Mouse (Mus musculus): Measurements from ENCODE around the gene Cmip. TPM values are rescaled to one million over a fixed set of nuclear protein-coding genes. Genes with fewer than 3 reads are reported as not detected.

Cmip gene
- polyA plus RNA-seq, 1 experiment from 2014 or later, result 39.0 TPM

DNA sequence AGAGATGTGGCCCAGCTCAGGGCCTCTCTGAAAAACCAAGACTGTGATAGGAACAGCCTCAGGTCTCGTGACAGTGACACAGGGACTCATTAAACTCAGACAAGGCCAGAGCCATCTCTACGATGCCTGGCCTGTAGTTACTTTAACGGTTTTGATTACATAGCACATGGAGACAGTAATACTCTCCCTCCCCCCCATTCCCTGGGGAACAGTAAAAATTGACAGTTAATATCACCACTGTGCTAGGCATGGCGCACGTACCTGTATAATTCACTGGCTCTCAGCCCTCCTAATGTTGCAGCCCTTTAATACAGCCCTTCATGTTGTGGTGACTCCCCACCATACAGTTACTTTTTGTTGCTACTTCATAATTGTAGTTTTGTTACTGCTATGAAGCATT is 188.6 kb downstream of the Cmip start:
- Histone ChIP-seq H3K27ac (peak overlapping the region; percentile 84), H3K4me3 (no peak overlapping the region), H3K36me3 (ENCODE audit: poor library complexity, severe bottlenecking) (peaks cover 59% of the 10 kb centered on the region), H3K4me2 (no peak overlapping the region), H3K27me3 (no peaks in the 10 kb centered on the region), H3K9ac (no peak overlapping the region), H3K9me3 (replicated peaks) (no peaks in the 10 kb centered on the region), H3K4me1 (peaks cover 22% of the 10 kb centered on the region)
- WGBS, result 83% methylated on average over 5 of the region's 5 CpGs
- no peak for ATAC-seq

DNA sequence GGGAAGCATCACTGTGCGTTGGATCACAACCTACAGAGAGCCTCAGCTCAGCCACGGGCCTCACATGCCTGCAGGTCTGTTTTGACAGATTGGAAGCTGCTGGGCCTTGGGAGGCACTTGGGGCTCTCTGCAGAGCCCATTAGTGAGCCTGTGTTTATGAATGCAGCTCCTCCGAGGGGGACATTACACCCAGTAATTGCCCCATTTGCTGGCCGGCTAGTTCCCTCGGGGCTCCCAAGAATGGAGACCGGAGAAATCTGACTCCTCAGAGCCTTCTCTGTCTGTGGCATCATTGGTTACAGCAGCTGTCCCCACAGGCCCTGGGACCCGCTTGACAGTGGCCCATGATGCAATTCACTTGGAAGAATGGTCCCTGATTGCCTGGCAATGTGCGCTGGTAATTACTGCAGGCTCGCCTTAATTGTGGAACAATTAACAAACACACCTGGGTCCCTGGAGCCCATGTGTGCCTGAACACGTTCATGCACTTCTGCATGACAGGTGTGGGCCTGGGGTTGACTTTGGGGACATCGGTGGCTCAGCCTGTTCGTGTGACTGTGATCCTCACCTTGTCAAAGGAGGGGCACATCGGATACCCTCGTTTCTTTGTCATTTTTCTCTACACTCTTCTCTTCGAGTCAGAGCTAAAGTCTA is 189.6 kb downstream of the Cmip start:
- Histone ChIP-seq H3K9me3 (replicated peaks) (no peaks in the 10 kb centered on the region), H3K9ac (peak overlapping the region; percentile 21; the same call in 1 of the 2 replicates), H3K4me1 (peaks cover 27% of the 10 kb centered on the region), H3K4me3 (no peak overlapping the region), H3K4me2 (no peak overlapping the region), H3K27ac (peak overlapping the region; percentile 84), H3K36me3 (ENCODE audit: poor library complexity, severe bottlenecking) (peaks cover 59% of the 10 kb centered on the region), H3K27me3 (no peaks in the 10 kb centered on the region)
- ATAC-seq, result peak; percentile 73
- WGBS, result 39% methylated on average over 15 of the region's 15 CpGs

DNA sequence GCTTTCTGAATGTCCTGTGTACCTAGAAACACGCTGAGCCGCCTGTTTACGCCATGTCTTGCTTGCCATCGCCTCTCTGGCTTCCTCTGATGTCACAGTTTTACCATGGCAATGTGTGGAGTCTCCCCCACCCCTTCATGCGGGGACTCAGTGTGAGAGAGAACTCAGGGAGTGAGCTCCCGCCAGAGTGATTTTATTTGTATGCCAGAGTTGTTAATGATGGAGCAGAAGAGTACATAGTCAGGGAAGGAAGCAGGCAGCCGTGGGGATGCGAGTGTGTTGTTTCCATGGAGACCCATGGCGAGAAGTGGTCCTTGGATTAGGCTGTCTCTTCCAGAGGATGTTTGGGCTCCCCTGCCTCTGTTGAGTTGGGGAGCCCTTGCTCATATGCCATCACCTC is 194.2 kb downstream of the Cmip start:
- no peak for ATAC-seq
- Histone ChIP-seq H3K4me1 (peaks cover 25% of the 10 kb centered on the region), H3K27ac (peak overlapping the region; percentile 58), H3K36me3 (ENCODE audit: poor library complexity, severe bottlenecking) (peaks cover 86% of the 10 kb centered on the region), H3K27me3 (no peaks in the 10 kb centered on the region), H3K9ac (no peak overlapping the region), H3K9me3 (replicated peaks) (no peaks in the 10 kb centered on the region), H3K4me2 (no peak overlapping the region), H3K4me3 (no peak overlapping the region)
- 71% methylated on average over 9 of the region's 9 CpGs for WGBS

DNA sequence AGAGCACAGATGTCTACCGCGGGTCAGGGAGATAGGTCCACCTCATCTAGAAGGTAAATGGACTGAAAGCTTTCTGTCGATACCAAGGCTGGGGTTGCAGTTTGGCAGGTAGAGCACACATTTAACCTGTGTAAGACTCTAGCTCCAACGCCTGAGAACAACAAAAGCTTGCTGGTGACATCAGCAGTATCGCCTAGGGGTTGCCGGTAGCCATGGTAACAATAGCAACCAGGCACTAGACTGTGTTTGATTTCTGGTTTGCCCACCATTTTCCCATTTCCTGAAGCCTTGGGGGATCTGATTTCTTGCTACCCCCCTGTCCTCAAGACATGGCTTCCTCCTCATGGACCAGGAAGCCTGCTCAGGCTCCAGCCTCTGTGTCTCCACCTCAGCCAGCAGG is 197.1 kb downstream of the Cmip start:
- peaks cover 91% of the 10 kb centered on the region for H3K36me3 ChIP-seq (ENCODE audit: poor library complexity, severe bottlenecking)

DNA sequence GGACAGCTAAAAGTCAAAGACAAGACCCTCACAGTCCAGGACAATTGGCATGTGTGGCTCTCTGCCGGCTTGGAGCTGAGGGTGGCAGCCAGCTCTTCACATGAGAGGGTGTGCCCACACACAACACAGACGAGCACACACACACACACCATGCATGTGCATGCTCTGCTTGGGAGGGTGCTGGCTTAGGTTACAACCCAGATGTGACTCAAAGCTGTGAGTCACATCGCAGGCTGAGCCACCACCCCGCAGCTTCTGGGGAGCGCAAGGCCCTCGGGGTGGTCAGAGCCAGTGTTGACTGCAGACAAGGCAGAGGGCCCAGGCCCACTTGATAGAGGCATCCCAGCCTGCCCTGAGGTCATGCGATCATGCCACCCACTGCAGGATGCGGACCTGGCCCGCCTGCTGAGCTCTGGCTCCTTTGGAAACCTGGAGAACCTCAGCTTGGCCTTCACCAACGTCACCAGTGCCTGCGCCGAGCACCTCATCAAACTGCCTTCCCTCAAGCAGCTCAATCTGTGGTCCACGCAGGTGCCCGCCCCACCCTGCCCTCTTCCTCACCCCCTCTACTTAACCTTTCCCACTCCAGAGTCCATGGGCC is 197.8 kb downstream of the Cmip start:
- WGBS, result 95% methylated on average over 14 of the region's 14 CpGs
- peaks cover 14% of the 10 kb centered on the region; the same call in 1 of the 2 replicates for H3K4me1 ChIP-seq
- no peaks in the 10 kb centered on the region for H3K27me3 ChIP-seq
- no peak overlapping the region for H3K4me2 ChIP-seq
- no peak for ATAC-seq
- peaks cover 92% of the 10 kb centered on the region for H3K36me3 ChIP-seq (ENCODE audit: poor library complexity, severe bottlenecking)
- H3K4me3 ChIP-seq, result no peak overlapping the region
- H3K9me3 ChIP-seq (replicated peaks), result no peaks in the 10 kb centered on the region
- H3K27ac ChIP-seq, result 0 out of 2 replicates have a peak overlapping the region, but pooled peaks have one; percentile 48
- H3K9ac ChIP-seq, result no peak overlapping the region

More for the DNA sequence above, 197.1 kb downstream of the Cmip start:
- Histone ChIP-seq H3K27ac (peak overlapping the region; percentile 48; the same call in 1 of the 2 replicates), H3K4me2 (no peak overlapping the region), H3K9ac (0 out of 2 replicates have a peak overlapping the region, but pooled peaks have one; percentile 8), H3K4me3 (no peak overlapping the region), H3K4me1 (peaks cover 14% of the 10 kb centered on the region; the same call in 1 of the 2 replicates), H3K9me3 (replicated peaks) (no peaks in the 10 kb centered on the region), H3K27me3 (no peaks in the 10 kb centered on the region)
- ATAC-seq, result peak; percentile 15; the same call in 1 of the 2 replicates
- 74% methylated on average over 6 of the region's 6 CpGs for WGBS

DNA sequence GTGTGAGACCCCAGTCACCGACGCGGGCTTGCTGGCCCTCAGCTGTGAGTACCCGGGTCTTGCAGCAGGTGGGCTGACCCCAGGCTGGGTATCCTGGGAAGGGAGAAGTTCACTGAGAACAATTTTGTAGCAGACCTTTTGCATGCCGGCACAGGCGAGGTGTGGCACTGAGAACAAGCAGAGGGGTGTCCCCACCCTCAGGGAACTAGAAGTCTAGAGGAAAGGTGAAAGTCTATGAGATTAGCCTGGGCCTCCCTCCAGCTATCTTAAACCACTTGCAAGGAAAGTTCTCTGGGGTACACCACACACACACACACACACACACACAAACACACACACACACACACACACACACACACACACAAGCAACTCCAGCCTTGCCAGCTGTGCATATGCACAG is 198.8 kb downstream of the Cmip start:
- peaks cover 84% of the 10 kb centered on the region for H3K36me3 ChIP-seq (ENCODE audit: poor library complexity, severe bottlenecking)
- H3K4me1 ChIP-seq, result peaks cover 11% of the 10 kb centered on the region; the same call in 1 of the 2 replicates
- H3K9me3 ChIP-seq (replicated peaks), result no peaks in the 10 kb centered on the region
- 87% methylated on average over 6 of the region's 6 CpGs for WGBS
- H3K27me3 ChIP-seq, result no peaks in the 10 kb centered on the region
- no peak overlapping the region for H3K4me2 ChIP-seq
- H3K4me3 ChIP-seq, result no peak overlapping the region
- H3K27ac ChIP-seq, result no peak overlapping the region
- ATAC-seq, result no peak
- no peak overlapping the region for H3K9ac ChIP-seq

DNA sequence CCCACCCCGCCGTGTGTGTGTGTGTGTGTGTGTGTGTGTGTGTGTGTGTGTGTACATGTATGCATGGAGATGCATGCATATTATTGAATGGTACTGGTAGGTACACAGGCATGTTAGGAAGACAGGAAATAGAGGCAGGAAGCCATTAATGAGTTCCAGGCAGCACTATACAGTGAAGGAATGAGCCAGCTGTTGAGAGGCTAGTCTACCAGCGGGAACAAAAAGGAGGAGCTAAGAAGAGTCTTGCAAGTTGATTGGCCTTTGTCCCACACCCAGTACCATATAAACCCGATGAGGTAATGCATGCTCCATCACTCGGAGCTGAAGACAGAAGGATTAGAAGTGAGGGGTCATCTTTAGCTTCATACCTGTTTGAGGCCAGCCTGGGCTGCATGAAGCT is 201.6 kb downstream of the Cmip start:
- Histone ChIP-seq H3K27me3 (no peaks in the 10 kb centered on the region), H3K4me1 (peaks cover 11% of the 10 kb centered on the region; the same call in 1 of the 2 replicates), H3K36me3 (ENCODE audit: poor library complexity, severe bottlenecking) (peaks cover 72% of the 10 kb centered on the region), H3K4me3 (no peak overlapping the region), H3K27ac (no peak overlapping the region), H3K9me3 (replicated peaks) (no peaks in the 10 kb centered on the region), H3K9ac (no peak overlapping the region), H3K4me2 (no peak overlapping the region)
- 75% methylated on average over 4 of the region's 5 CpGs for WGBS
- ATAC-seq, result no peak

DNA sequence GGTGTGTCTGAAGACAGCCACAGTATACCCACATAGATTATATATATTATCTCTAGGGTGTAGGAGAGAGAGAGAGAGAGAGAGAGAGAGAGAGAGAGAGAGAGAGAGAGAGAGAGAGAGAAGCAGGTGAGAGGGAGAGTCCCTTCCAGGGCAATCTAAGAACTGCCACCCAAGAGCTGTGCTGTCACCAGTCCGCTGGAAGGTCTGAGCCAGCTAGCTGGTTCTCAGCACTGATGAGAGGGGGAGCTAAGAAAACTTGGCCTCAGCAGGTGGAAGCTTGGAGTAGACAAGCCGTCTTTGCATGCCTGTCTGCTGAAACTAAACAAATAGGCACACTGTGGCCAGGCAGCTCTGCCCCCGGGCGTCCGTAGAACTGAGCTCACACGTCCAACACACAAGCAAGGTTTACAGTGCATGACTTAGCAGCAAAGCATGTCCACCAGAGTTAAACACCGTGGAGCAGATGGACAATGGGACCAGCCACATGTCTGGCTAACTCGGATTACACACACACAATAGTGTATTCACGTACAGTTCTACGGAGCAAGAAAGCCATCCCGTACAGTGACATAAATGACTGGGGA is 205.9 kb downstream of the Cmip start:
- Histone ChIP-seq H3K4me1 (peaks cover 4% of the 10 kb centered on the region; the same call in 1 of the 2 replicates), H3K36me3 (ENCODE audit: poor library complexity, severe bottlenecking) (peaks cover 29% of the 10 kb centered on the region), H3K4me3 (no peak overlapping the region), H3K27ac (peak overlapping the region; percentile 35; the same call in 1 of the 2 replicates), H3K4me2 (no peak overlapping the region), H3K9ac (no peak overlapping the region), H3K9me3 (replicated peaks) (0 out of 2 replicates have a peak, but pooled peaks cover 2% of the 10 kb centered on the region), H3K27me3 (no peaks in the 10 kb centered on the region)
- peak; percentile 55 for ATAC-seq
- 59% methylated on average over 11 of the region's 11 CpGs for WGBS

DNA sequence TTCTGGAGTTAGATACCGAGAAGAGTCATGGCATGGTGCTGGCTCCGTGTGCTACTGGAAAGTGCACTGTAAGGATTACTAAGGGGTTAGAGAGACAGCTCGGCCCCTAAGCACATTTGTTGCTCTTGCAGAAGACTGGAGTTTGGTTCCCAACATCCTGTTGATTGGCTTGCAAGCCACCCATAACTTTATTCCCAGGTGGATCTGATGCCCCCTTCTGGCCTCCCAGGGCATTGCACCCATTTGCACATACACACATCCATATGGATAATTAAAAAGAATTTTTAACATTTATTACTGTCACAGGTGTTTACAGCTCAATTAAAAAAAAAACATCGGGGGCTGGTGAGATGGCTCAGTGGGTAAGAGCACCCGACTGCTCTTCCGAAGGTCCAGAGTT is 207.7 kb downstream of the Cmip start:
- H3K27ac ChIP-seq, result no peak overlapping the region
- H3K4me3 ChIP-seq, result no peak overlapping the region
- H3K4me2 ChIP-seq, result no peak overlapping the region
- H3K27me3 ChIP-seq, result no peaks in the 10 kb centered on the region
- WGBS, result 94% methylated on average over 6 of the region's 6 CpGs
- ATAC-seq, result no peak
- H3K4me1 ChIP-seq, result peaks cover 6% of the 10 kb centered on the region
- H3K36me3 ChIP-seq (ENCODE audit: poor library complexity, severe bottlenecking), result peaks cover 13% of the 10 kb centered on the region
- 0 out of 2 replicates have a peak, but pooled peaks cover 2% of the 10 kb centered on the region for H3K9me3 ChIP-seq (replicated peaks)
- H3K9ac ChIP-seq, result no peak overlapping the region

DNA sequence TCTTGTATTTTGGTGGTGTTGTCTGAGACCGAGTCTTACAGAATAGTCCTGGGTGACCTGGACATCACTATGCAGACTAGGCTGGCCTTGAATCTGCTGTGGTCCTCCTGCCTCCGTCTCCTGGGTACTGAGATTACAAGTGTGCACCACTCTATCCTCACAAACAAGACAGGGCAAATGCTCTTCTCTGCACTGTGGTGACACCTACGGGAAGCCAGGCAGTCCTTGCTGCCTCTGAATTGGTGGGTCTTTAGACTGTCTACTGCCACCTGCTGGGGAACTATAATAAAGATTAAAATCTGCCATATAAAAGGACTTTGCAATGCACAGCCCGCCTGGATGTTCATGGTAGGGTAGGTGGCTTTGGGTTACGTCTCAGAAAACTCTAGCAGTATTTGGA is 208.4 kb downstream of the Cmip start:
- no peaks in the 10 kb centered on the region for H3K27me3 ChIP-seq
- H3K4me3 ChIP-seq, result no peak overlapping the region
- H3K9me3 ChIP-seq (replicated peaks), result 0 out of 2 replicates have a peak, but pooled peaks cover 2% of the 10 kb centered on the region
- peaks cover 13% of the 10 kb centered on the region for H3K4me1 ChIP-seq
- ATAC-seq, result peak; percentile 66
- no peak overlapping the region for H3K4me2 ChIP-seq
- H3K27ac ChIP-seq, result no peak overlapping the region
- no peak overlapping the region for H3K9ac ChIP-seq
- peaks cover 10% of the 10 kb centered on the region; the same call in 1 of the 2 replicates for H3K36me3 ChIP-seq (ENCODE audit: poor library complexity, severe bottlenecking)
- 39% methylated on average over 5 of the region's 5 CpGs for WGBS

DNA sequence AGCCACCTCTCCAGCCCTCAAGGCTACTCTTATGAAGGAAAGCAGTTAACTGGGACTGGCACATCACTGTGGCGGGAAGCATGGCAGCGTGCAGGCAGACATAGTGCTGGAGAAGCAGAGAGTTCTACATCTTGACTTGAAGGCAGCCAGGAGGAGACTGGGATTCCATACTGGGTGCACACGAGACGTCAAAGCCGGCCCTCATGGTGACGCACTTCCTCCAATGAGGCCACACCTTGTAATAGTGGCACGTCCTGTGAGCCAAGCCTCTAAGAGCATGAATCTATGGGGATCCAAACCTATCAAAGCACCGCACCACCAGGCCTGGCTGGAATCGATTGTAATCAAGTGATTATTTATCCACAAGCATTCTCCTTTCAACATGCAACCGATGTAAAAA is 210.6 kb downstream of the Cmip start:
- Histone ChIP-seq H3K27me3 (no peaks in the 10 kb centered on the region), H3K4me1 (peaks cover 20% of the 10 kb centered on the region), H3K9me3 (replicated peaks) (0 out of 2 replicates have a peak, but pooled peaks cover 2% of the 10 kb centered on the region), H3K27ac (no peak overlapping the region), H3K4me2 (no peak overlapping the region), H3K9ac (no peak overlapping the region), H3K4me3 (no peak overlapping the region), H3K36me3 (ENCODE audit: poor library complexity, severe bottlenecking) (no peaks in the 10 kb centered on the region)
- ATAC-seq, result no peak
- WGBS, result 83% methylated on average over 10 of the region's 10 CpGs

All from forebrain, embryonic 13.5 days (tissue).